Mouse (Mus musculus): Measurements from ENCODE around the gene Sema4b.

Sema4b gene

DNA sequence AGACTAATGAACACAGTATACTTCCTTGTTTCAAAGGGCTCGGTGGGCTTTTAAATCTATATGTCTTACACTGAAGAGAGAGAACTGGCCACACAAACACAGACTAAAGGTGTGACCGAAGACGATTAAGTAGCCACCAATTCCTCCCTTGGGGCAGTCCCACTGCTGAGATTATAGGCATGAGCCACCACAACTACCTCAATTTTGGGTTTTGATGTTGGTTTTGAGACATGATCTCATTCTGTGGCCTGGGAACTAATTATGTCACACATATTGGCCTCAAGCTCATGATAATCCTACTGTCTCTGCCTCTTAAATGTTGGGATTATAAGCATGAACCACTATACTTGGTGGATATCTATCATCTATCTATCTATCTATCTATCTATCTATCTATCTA lies 9.2 kb upstream of the Sema4b start:
- DNase-seq (ENCODE audit: low spot score in 2 of 2), result no peak

DNA sequence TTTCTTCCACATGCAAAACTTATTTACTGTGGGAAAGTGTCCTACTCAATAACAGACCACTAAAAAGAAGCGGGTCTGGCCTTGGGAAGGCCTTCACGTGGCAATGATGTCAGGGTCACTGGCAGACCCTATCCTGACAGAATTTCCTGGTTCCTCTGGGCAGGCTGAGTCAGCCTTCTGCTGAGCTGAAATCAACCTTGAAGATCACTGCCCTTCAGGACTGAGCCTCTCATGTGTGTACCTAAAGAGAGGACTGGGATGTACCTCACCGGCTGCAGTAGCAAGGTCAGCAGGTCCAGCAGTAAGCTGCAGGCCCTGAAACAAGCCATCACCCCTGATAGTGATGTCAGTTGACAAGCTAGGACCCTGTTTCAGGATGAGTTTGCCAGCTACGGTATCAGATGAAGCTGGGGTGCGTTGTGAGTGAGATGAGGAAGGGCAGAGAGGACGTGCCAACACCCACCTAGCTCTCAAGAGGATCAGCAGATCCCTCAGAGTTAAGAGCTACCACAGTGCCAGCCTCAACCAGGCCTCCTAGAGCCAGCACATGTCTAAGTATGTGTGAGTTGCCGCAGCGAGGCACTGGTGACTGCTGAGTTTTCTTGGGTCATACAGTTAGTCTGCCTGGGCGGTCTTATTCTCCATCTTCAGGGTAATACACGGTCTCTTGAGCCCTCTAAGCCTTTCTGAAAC lies 8.5 kb upstream of the Sema4b start:
- no peak for DNase-seq (ENCODE audit: low spot score in 2 of 2)

DNA sequence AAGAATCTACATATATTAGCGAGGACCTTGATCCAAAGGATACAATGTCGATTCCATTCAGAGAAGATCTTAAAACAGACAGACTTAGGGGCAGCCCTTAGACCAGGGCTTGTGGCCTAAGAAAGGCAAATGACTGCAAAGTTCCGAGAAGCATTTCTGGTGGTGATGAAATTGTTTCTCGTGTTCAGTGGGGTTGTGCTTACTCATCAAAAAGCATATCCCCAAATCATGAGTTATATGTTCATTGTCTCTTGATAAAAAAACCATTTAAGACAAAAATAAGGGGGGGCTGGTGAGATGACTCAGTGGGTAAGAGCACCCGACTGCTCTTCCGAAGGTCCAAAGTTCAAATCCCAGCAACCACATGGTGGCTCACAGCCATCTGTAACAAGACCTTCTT lies 7.3 kb upstream of the Sema4b start:
- no peak for DNase-seq (ENCODE audit: low spot score in 2 of 2)

DNA sequence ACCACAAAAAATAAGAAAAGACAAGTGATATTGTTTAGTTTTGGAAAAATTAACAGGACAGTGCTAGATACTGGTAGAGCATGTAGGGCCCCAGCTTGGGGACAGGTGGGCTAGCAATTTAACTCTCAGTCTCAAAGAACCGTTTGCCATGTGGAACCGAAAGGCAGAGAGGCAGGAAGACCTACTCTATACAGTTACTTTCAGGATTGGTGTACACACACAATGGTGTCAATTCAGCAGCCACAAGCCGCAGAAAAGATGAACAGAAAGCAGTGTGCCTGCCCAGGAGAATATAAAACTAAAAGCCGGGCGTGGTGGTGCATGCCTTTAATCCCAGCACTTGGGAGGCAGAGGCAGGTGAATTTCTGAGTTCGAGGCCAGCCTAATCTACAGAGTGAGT lies 6.9 kb upstream of the Sema4b start:
- DNase-seq (ENCODE audit: low spot score in 2 of 2), result peak in 1 of 2 experiments; percentile 39

DNA sequence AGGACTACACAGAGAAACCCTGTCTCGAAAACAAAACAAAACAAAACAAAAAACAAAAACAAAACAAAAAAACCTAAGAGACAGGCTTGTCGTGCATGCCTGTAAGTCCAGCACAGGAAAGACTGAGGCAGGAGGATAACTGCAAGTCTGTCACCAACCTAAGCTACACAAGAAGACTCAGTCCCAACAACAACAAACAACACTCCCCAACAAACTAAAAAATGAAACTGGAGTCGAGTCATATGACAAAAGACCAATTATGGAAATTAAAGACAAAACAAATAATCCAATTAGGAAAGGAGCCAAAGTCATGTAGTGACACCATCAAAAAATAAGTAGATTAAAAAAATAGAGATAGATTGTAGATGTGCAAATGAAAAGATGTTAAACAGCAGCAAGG lies 6.4 kb upstream of the Sema4b start:
- no peak for DNase-seq (ENCODE audit: low spot score in 2 of 2)

DNA sequence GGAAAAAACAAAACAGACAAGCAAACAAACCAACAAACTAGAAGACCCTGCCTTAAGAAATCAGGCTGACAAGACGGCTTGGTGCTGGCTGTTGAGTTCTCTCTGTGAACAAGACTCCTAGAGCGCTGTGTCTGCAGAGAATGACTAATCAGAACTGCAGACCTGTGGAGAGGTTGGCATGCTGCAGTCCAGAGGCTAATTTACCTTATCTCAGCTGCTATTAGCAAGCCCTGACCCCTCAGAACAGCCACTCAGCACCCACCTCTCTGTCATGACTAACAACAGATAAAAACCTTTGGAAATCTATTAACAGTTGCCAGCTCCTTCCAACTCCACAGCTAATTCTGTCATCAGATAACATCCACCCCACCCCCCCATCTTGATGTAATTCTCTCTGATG lies 5.6 kb upstream of the Sema4b start:
- DNase-seq (ENCODE audit: low spot score in 2 of 2), result no peak

DNA sequence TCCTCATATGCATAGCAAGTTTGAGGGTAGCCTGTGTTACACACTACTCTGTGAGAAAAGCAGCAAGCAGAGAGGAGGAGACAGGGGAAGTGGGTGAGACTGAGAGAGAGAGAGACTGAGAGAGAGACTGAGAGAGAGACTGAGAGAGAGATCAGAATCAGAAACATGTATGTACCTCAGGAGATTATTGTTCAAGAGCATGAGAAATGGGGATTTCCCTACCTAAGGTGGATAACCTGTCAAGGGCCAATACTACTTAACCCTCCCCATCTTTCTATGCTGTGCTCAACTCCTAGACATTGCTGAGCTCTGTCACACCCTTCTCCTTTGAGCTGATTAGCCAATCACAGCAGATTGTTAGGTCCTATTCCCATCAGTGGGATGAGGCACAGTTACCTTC lies 4.5 kb upstream of the Sema4b start:
- DNase-seq (ENCODE audit: low spot score in 2 of 2), result no peak

DNA sequence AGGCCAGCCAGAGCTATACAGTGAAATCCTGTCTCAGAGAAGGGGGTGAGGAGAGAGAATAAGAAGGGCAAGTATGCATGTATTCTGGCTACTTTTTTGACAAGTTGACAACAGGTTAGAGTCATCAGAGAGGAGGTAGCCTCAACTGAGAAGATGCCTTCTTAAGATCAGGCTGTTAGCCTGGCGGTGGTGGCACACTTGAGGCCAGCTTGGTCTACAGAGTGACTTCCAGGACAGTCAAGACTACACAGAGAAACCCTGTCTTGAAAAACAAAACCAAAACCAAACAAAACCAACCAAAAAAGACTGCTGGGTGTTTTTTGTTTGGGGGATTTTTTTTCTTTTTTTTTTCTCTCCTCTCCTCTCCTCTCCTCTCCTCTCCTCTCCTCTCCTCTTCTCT lies 3.2 kb upstream of the Sema4b start:
- DNase-seq (ENCODE audit: low spot score in 2 of 2), result no peak

DNA sequence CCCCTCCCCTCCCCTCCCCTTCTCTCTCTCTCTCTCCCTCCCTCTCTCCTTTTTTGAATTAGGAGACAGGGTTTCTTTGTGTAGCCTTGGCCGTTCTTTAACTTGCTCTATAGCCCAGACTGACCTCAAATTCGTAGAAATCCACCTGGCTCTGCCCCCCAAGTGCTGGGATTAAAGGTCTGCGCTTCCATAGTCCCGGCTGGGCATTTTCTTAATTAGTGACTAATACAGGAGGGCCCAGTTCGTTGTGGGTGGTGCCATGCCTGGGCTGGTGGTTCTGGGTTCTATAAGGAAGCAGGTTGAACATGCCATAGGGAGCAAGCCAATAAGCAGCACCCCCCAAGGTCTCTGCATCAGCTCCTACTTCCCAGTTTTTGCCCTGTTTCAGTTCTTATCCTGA lies 2.7 kb upstream of the Sema4b start:
- DNase-seq (ENCODE audit: low spot score in 2 of 2), result no peak

DNA sequence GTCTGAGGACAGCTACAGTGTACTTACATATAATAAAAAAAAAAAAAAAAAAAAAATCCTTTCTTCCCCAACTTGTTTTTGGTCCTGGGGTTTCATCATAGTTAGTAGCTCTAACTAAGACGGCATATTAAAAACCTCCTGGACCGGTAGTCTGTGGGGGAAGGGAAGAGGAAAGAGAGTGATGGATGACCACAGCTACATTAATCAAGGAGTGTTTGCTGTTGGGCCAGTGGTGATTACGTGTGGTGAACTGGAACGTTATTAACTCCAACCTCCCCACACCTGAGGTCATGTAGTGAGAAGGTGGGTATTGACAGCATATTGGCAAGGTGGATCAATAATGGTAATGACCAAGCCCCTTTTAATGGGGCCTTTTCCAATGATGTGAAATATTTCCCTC lies 2.1 kb upstream of the Sema4b start:
- no peak for DNase-seq (ENCODE audit: low spot score in 2 of 2)

DNA sequence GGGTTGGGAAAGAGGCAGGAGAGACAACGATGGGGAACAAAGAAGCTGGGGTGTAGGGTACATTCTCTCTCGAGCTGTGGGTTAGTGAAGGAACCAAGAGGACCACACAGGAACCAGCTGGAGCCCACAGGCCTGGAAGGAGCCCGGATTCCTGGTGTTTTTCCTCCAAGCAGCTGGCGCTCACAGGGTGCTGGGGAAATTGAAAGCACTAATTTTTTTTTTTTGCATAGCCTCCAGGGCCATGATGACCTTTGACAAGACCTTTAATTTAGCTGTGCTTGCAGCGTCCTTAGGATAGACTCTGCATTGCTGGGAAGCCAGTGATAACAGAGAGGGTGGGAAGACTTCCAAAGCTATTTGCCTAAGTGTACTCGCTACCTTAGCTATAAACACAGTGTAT lies 1.7 kb upstream of the Sema4b start:
- DNase-seq (ENCODE audit: low spot score in 2 of 2), result no peak

DNA sequence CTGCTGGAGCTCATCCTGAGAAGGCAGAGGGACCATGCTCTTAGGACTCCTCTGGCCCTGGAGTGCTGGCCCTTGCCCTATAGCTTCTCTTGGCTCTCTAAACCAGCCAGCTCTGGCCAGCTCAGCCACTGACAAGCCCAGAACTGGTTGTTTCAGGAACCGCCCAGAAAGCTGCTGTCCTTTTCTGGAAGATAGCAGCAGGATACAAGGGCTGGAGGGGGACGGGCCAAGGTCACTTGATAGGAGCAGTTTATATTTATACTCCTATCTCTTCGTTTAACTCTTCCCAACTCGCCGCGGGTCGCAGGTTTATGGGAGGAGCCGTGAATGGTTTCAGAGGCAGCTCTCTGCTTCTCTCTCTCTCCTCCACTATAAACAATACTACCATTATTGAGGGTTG lies 620 bp upstream of the Sema4b start:
- no peak for DNase-seq (ENCODE audit: low spot score in 2 of 2)

DNA sequence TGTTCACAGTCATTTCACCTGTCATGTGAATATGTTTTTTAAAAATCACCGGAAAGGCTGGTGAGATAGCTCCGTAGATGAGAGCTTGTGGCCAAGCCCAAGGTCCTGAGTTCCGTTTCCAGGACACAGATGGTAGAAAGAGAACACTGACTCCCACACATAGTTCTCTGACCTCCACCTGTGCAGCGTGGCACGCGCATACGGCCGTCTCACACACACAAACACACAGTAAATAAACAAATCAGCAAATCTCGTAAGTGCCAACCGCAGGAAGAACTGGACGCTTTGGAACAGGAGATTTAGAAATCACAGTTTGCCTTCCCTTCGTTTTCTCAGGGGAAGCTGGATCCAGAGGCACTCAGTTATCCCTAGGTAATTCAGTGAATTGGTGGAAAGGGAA lies 860 bp downstream of the Sema4b start:
- no peak for DNase-seq (ENCODE audit: low spot score in 2 of 2)

DNA sequence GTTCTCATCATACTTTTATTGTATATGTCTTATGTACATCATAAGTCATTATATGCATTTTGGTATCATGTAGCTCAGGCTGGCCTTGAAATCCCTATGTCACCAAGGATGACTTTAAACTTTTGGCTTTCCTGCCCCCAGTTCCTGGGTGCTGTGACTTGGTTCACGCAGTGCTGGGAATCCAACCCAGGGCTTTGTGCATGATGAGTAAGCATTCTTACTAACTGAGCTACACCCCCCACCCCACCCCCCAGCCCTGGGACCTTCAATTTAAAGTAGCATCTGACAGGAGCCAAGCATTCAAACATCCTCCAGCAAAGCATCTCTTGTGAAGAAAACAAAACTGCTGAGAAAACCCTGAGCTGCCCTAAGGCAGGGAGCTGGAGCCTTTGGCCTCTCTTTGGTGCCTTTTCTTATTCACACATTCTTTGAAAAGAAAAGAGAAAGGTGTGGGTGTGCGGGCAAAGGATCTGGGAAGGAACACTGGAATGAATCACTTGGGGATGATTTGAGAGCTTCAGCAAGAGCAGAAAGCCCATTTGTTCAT lies 2.0 kb downstream of the Sema4b start:
- no peak for DNase-seq (ENCODE audit: low spot score in 2 of 2)

DNA sequence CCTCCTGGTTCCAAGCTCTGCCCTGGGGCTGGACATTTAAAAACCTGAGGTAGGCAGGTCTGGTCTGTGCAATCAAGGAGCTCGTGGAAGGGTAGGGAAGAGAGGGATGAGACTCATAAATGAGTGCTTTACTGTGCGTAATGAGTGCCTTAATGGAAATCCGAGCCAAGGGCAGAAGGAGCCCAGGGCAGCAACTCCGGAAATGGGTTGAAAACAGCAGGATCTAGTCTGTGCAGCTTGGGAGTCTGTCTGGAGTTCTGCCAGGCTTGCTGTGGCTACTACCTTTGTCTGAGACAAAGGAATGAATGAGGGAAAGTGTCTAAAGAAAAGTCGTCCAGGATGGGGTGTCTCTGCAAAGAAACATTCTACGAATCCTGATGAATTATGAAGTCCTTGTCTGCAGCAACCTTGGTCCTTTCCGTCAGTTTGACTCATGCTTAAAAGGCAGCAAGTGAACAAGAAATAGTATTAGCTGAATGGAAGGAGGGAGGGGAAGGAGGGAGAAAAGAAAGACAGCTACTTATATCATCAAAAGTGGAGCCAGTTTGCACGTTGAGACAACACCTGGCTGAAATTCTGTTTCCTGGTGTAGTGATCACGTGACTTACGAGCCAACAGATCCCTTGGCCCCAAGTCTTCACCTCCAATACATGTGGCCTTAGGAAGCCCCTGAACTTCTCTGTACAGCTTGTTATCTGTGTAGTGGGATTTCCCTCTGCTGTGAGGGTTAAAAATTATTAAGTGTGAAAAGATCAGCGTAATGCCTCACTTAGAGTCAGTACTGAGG lies 2.7 kb downstream of the Sema4b start:
- no peak for DNase-seq (ENCODE audit: low spot score in 2 of 2)

DNA sequence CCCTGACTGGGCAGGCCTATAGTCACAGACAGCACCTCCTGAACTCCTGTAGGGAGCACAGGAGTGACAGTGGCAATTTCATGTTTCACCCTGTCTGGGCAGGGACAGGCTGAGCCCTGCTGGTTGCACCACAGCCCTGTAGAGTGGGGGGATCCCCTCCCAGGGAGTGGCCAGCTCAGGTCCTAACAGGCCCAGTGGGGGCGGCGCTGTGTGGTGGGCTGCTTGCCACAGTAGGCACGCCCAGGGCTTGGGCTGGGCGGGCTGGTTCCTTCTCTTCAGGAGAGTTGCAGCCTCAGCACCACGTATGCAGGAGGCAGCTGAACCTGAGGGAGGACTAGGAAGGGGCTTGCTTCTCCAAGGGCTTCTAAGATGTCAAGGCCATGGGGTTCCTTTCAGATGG lies 4.8 kb downstream of the Sema4b start:
- DNase-seq (ENCODE audit: low spot score in 2 of 2), result peak in 1 of 2 experiments; percentile 50

DNA sequence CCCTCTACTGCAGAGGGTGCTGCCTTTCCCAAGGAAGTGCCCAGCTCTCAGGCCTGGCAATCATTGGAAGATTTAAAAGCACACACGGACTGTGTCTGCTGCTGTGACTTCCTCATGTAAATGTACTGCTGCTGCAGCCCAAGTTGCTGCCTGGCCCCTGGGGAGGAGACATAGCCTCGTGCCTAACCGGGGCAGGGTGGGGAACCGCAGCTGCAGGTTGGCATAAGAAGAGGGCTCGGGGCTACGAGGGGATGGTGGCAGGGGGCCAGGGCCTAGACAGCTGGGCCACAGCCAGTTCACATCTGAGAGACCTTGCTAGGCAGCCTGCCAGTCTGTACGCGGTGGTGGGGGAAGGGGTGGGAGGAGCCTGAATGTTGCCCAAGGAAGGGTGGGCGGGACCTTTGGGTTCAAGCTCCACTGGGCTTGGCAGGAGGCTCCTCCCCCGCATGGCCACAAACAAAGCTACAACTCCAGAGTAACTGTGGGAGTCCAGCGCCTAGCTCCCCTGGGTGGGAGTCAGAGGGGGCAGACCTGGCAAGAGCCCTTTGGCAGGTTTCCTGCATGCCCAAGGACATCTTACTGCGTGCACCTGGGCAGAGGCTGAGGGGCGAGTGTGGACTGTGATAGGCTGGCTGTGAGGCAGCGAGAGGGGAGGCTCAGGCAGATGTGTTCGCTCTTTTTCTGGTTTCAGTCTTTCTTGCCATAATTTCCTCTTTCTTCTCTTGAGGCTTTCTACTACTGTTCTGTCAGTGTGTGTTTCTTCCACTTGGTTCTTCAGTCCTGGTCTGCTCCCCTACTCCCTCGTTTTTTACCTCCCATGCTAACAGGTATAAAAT lies 5.8 kb downstream of the Sema4b start:
- DNase-seq (ENCODE audit: low spot score in 2 of 2), result peak in 1 of 2 experiments; percentile 79

DNA sequence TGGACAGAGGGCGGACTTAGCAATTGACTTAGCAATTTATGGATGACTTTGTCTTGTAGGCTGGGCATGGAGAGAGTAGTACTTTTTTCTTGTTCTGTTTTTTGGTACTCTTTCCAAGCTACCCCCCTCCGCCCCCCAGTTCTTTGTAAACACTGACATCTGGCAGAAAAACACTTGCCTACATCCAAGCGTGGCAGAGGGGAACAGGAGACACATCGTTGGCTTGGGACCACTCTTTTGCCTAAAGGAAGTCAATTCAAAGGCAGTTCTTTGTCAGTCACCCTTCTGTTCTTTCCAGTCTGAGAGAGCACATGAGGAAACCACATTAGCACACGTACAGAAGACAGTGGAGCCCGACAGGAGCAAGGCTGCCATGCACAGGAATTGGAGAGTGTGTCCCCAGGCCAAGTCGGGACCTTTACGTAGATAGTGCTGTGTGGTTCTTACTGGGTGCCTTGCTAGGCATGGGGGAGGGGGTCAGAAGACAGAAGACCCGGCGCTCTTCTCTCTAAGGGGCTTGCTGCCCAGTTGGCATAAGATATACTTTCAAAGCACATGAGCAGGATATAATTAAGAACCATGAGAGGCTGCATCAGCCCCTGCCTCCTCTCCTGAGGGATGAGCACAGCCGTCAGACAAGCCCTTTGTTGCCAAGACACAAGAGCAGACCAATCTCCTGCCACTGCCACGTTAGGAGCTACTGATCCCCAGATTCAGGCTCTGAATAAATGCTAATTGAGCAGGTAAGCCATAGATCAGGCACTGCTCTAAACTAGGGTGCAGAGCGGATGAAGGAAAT lies 7.5 kb downstream of the Sema4b start:
- DNase-seq (ENCODE audit: low spot score in 2 of 2), result no peak

DNA sequence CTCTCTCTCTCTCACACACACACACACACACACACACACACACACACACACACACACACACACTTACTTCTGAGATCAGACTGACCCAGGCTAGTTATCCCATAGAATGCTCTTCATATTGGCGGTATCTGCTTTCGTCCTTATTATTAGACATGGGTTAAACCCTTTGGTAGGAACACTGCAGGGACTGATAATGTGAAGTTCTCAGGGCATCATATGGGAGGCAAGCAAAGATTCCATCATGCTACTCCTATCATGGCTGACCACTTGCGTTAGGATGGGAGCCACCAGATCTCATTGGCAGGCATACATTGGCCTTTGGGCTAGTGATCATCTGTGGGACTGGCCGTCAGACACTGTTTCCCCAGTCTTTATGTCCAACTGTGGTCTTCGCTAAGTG lies 8.5 kb downstream of the Sema4b start:
- DNase-seq (ENCODE audit: low spot score in 2 of 2), result no peak

DNA sequence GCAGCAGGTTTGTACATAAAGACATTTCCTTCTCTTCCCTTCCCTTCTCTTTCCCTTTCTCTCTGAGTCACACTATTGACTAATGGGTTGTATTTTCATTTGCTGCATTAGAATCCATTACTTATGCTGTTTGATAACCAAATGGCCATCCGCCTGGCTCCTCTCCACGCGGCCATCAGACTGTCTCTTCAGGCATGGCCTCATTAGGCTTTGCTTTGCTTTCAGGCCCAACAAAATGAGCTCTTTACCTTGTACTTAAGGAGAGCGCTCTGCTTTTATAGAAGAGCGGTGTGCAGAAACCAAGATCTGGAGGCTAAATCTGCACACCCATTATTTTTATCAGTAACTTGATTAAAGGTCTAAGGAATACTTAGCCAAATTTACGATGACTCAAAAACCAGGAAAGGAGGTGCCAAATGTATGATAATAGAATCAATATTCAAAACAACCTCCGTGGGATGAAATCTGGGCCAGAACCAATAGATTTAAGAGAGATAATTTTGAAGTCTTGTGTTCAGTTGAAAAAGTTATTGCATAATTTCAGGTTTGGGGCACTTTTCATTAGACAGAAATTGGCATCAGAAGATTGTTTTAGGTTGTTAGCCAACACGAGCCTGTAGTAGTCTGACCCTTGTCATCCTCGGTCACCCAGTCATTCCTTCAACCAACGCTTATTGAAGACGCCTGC lies 9.1 kb downstream of the Sema4b start:
- no peak for DNase-seq (ENCODE audit: low spot score in 2 of 2)

DNA sequence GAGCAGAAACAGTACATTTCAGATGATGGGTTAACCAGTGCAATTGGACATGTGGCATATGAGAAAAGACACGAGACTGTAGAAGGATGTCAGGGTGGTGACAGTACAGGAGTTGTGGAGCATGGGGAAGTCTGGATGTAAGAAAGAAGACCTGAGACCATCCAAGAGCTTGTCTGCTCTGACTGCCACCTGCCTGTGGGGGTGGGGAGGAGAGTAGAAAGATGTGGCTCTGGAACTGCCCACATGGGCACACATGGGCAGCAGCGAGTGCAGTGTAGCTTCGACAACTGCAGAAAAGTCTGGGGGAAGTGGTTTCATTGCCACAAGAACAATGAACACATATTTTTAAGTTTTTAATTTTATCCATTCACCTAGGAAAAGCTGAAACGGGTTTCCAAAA lies 10.7 kb downstream of the Sema4b start:
- peak in 1 of 2 experiments; percentile 69 for DNase-seq (ENCODE audit: low spot score in 2 of 2)

Data from natural killer cell, adult 2 months (primary cell).